Mouse (Mus musculus) kidney, embryonic 14.5 days (tissue): ENCODE data around the gene Cnpy3. TPM values are rescaled to one million over a fixed set of nuclear protein-coding genes. Genes with fewer than 3 reads are reported as not detected.

Source experiments
- ATAC-seq: fragments of 200-750 bp; cut with Nextera tagmentation; 2 replicates; pipeline ENCODE4 v1.8.0; 2017; ENCODE audit warnings: moderate number of reproducible peaks, mild to moderate bottlenecking, moderate TSS enrichment, moderate library complexity; ENCODE audit not compliant: low FRiP score, low TSS enrichment
- H3K27ac ChIP-seq: fragments of 300-500 bp; sonication (generic); 2 replicates; pipeline ENCODE4 v1.5.1; 2014; ENCODE audit warnings: low read depth, mild to moderate bottlenecking, low read length, moderate library complexity, mixed read lengths
- H3K27me3 ChIP-seq: fragments of 300-500 bp; sonication (generic); 2 replicates; pipeline ENCODE4 v1.6.1; 2014; ENCODE audit warnings: mild to moderate bottlenecking, low read length; ENCODE audit not compliant: control insufficient read depth, insufficient read depth
- H3K36me3 ChIP-seq: fragments of 300-500 bp; sonication (generic); 2 replicates; pipeline ENCODE4 v1.6.1; 2014; ENCODE audit warnings: low read length, mixed read lengths; ENCODE audit not compliant: control insufficient read depth, insufficient read depth
- H3K4me1 ChIP-seq: fragments of 300-500 bp; sonication (generic); 2 replicates; pipeline ENCODE4 v1.6.1; 2014; ENCODE audit warnings: low read length, mixed read lengths; ENCODE audit not compliant: control insufficient read depth, insufficient read depth
- H3K4me2 ChIP-seq: fragments of 300-500 bp; sonication (generic); replicated peaks from 2 replicates; pipeline ENCODE4 v1.6.1; 2014; ENCODE audit warnings: low read depth, mild to moderate bottlenecking, low read length
- H3K4me3 ChIP-seq: fragments of 300-500 bp; sonication (generic); 2 replicates; pipeline ENCODE4 v1.5.1; 2014; ENCODE audit warnings: mild to moderate bottlenecking, low read length
- H3K9ac ChIP-seq: fragments of 300-500 bp; sonication (generic); 2 replicates; pipeline ENCODE4 v1.6.1; 2014; ENCODE audit warnings: low read depth, mild to moderate bottlenecking, low read length, moderate library complexity
- H3K9me3 ChIP-seq: fragments of 300-500 bp; sonication (generic); 2 replicates; pipeline ENCODE4 v1.6.1; 2016; ENCODE audit warnings: low read length; ENCODE audit not compliant: control insufficient read depth
- WGBS: fragments of 180-500 bp; shearing (Covaris S2); extraction: QIAGEN DNeasy Blood & Tissue Kit; methylation state at CpG from one replicate; pipeline ENCODE4 v1.1.7; 2014; 5-methylcytosine and 5-hydroxymethylcytosine counted together
- polyA plus RNA-seq: library from polyadenylated mRNA; unstranded; fragments of >200 nt; fragmentation: Nextera tagmentation; extraction: Ambion mirVana; gene quantifications from 2 replicates; pipeline ENCODE4 v1.2.1, GENCODE M21; 2014

The Cnpy3 gene
- polyA plus RNA-seq, 1 experiment from 2014 or later: 71.5 TPM

GRCm38 (mm10) chr17:46728904-46729318, 23.1 kb downstream of the Cnpy3 start, which contains the start of gene Gnmt:
Gnmt (minus strand) TSS chr17:46729168.
- peak within 1 kb of the TSS; percentile 40 for H3K4me2 ChIP-seq
- peaks cover 13% of the 10 kb centered on the region; the same call in 1 of the 2 replicates for H3K36me3 ChIP-seq
- H3K27me3 ChIP-seq: peaks cover 9% of the 10 kb centered on the region
- H3K9me3 ChIP-seq: no peaks in the 10 kb centered on the region
- peak within 1 kb of the TSS; percentile 10; the same call in 1 of the 2 replicates for H3K4me3 ChIP-seq
- ATAC-seq: peak; percentile 54
- no peaks in the 10 kb centered on the region for H3K4me1 ChIP-seq
- H3K9ac ChIP-seq: 0 out of 2 replicates have a peak within 1 kb of the TSS, but pooled peaks have one; percentile 37
- 12% methylated on average over 24 of the region's 24 CpGs for WGBS
- no peak within 1 kb of the TSS for H3K27ac ChIP-seq

- peaks cover 9% of the 10 kb centered on the region for H3K27me3 ChIP-seq
- WGBS: 43% methylated on average over 11 of the region's 11 CpGs
- H3K9ac ChIP-seq: 0 out of 2 replicates have a peak overlapping the region, but pooled peaks have one; percentile 37
- no peak for ATAC-seq
- H3K4me1 ChIP-seq: no peaks in the 10 kb centered on the region
- peaks cover 17% of the 10 kb centered on the region; the same call in 1 of the 2 replicates for H3K36me3 ChIP-seq
- peak overlapping the region; percentile 40 for H3K4me2 ChIP-seq
- peak overlapping the region; percentile 10; the same call in 1 of the 2 replicates for H3K4me3 ChIP-seq
- H3K27ac ChIP-seq: no peak overlapping the region
- no peaks in the 10 kb centered on the region for H3K9me3 ChIP-seq
These were observed 23.5 kb downstream of the Cnpy3 start for GRCm38 (mm10) chr17:46728496-46728895.

- ATAC-seq: no peak
- peaks cover 22% of the 10 kb centered on the region; the same call in 1 of the 2 replicates for H3K36me3 ChIP-seq
- H3K4me1 ChIP-seq: no peaks in the 10 kb centered on the region
- H3K27me3 ChIP-seq: peaks cover 9% of the 10 kb centered on the region
- no peaks in the 10 kb centered on the region for H3K9me3 ChIP-seq
- WGBS: 43% methylated on average over 6 of the region's 6 CpGs
- no peak overlapping the region for H3K4me3 ChIP-seq
- no peak overlapping the region for H3K27ac ChIP-seq
- H3K9ac ChIP-seq: no peak overlapping the region
- H3K4me2 ChIP-seq: no peak overlapping the region
These were observed 24.0 kb downstream of the Cnpy3 start for GRCm38 (mm10) chr17:46728021-46728420.

- no peak overlapping the region for H3K4me2 ChIP-seq
- no peak for ATAC-seq
- no peaks in the 10 kb centered on the region for H3K4me1 ChIP-seq
- no peaks in the 10 kb centered on the region for H3K9me3 ChIP-seq
- no peak overlapping the region for H3K27ac ChIP-seq
- peaks cover 24% of the 10 kb centered on the region; the same call in 1 of the 2 replicates for H3K36me3 ChIP-seq
- 88% methylated on average over 11 of the region's 11 CpGs for WGBS
- H3K4me3 ChIP-seq: no peak overlapping the region
- no peak overlapping the region for H3K9ac ChIP-seq
- H3K27me3 ChIP-seq: peaks cover 9% of the 10 kb centered on the region
These were observed 24.7 kb downstream of the Cnpy3 start for GRCm38 (mm10) chr17:46727271-46727670.

GRCm38 (mm10) chr17:46725731-46726645, 26.0 kb downstream of the Cnpy3 start:
- Histone ChIP-seq H3K4me3 (no peak overlapping the region), H3K27ac (no peak overlapping the region), H3K4me1 (no peaks in the 10 kb centered on the region), H3K27me3 (peaks cover 9% of the 10 kb centered on the region), H3K9ac (no peak overlapping the region), H3K4me2 (no peak overlapping the region), H3K36me3 (peaks cover 34% of the 10 kb centered on the region; the same call in 1 of the 2 replicates), H3K9me3 (no peaks in the 10 kb centered on the region)
- no peak for ATAC-seq
- 93% methylated on average over 26 of the region's 26 CpGs for WGBS

GRCm38 (mm10) chr17:46725273-46725672, 26.7 kb downstream of the Cnpy3 start:
- no peak overlapping the region for H3K4me3 ChIP-seq
- ATAC-seq: no peak
- no peaks in the 10 kb centered on the region for H3K9me3 ChIP-seq
- no peaks in the 10 kb centered on the region for H3K4me1 ChIP-seq
- no peak overlapping the region for H3K27ac ChIP-seq
- H3K4me2 ChIP-seq: no peak overlapping the region
- H3K27me3 ChIP-seq: peaks cover 9% of the 10 kb centered on the region
- no peak overlapping the region for H3K9ac ChIP-seq
- 33% methylated on average over 9 of the region's 9 CpGs for WGBS
- H3K36me3 ChIP-seq: peaks cover 34% of the 10 kb centered on the region; the same call in 1 of the 2 replicates

GRCm38 (mm10) chr17:46724477-46725084, 27.4 kb downstream of the Cnpy3 start:
- Histone ChIP-seq H3K36me3 (peaks cover 34% of the 10 kb centered on the region; the same call in 1 of the 2 replicates), H3K9ac (no peak overlapping the region), H3K9me3 (no peaks in the 10 kb centered on the region), H3K4me1 (no peaks in the 10 kb centered on the region), H3K27ac (no peak overlapping the region), H3K4me3 (no peak overlapping the region), H3K27me3 (peaks cover 9% of the 10 kb centered on the region), H3K4me2 (no peak overlapping the region)
- WGBS: 81% methylated on average over 14 of the region's 20 CpGs
- ATAC-seq: no peak

GRCm38 (mm10) chr17:46721077-46721476, 30.9 kb downstream of the Cnpy3 start:
- Histone ChIP-seq H3K27ac (no peak overlapping the region), H3K27me3 (no peaks in the 10 kb centered on the region), H3K4me1 (no peaks in the 10 kb centered on the region), H3K4me2 (no peak overlapping the region), H3K4me3 (no peak overlapping the region), H3K9me3 (no peaks in the 10 kb centered on the region), H3K36me3 (peaks cover 38% of the 10 kb centered on the region), H3K9ac (no peak overlapping the region)
- no peak for ATAC-seq
- WGBS: 89% methylated on average over 7 of the region's 7 CpGs
